Mouse (Mus musculus): ENCODE measurements at regions not wholly inside any gene's neighbourhood (a gene's known extent, or its start where the extent isn't known, plus 50 kb on each side); places are given as distances from the start of the nearest gene placed in this dataset.

DNA sequence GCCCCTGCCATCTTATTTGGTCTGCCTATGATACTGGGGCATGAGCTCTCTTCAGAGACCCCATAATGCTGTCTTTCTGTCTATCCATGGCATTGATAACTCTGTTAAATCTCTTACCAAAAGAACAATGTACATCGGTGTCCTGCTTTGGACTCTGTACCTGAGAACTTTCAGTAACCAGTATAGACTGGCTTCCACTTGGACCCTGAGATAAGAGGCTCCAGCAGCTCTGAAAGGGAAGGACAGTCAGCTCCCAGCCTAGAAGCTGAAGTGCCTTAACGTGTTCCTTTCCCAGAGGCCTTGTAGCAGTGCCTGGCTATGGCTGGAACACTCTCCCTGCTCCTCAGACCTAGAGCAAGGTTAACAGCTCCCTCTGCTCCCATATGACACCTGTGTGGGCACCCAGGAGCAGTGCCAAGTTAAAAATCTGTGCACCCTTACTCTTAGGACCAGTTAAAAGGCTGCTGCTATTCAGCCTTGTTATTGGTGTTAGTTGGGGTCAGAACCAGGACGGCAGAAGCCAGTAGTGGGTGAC, 343.8 kb upstream of the Hs6st1 start:
- peaks cover 4% of the 10 kb centered on the region for H3K27me3 ChIP-seq (replicated peaks)
- no peaks in the 10 kb centered on the region for H3K36me3 ChIP-seq (replicated peaks; ENCODE audit: low read length)
- H3K4me1 ChIP-seq = no peaks in the 10 kb centered on the region
- H3K4me3 ChIP-seq (replicated peaks) = no peak overlapping the region
- TF ChIP-seq FLI1 (IDR thresholded peaks at IDR 0.05; ENCODE audit: low read length) (no peak), GATA1 (IDR thresholded peaks at IDR 0.05; ENCODE audit: borderline replicate concordance, low read length) (no peak)
- H3K9me3 ChIP-seq = no peaks in the 10 kb centered on the region

DNA sequence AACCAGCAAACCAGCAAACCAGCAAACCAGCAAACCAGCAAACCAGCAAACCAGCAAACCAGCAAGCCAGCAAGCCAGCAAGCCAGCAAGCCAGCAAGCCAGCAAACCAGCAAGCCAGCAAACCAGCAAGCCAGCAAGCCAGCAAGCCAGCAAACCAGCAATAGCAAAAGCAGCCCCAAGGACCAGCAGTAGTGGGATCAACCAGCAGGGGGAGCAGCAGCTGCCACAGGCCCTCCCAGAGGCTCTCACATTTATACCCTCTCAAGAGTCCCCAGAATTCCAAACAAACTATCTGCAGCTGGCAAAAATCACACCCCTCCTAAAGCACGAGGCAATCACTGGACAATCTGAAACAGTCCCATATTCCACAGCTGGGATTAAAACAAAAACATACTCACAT, 341.6 kb upstream of the Hs6st1 start:
- Histone ChIP-seq H3K27me3 (replicated peaks) (peaks cover 4% of the 10 kb centered on the region), H3K4me3 (replicated peaks) (no peak overlapping the region), H3K36me3 (replicated peaks; ENCODE audit: low read length) (no peaks in the 10 kb centered on the region), H3K9me3 (no peaks in the 10 kb centered on the region), H3K4me1 (no peaks in the 10 kb centered on the region)
- TF ChIP-seq GATA1 (IDR thresholded peaks at IDR 0.05; ENCODE audit: borderline replicate concordance, low read length) = no peak
- no peak for TF ChIP-seq FLI1 (IDR thresholded peaks at IDR 0.05; ENCODE audit: low read length)

DNA sequence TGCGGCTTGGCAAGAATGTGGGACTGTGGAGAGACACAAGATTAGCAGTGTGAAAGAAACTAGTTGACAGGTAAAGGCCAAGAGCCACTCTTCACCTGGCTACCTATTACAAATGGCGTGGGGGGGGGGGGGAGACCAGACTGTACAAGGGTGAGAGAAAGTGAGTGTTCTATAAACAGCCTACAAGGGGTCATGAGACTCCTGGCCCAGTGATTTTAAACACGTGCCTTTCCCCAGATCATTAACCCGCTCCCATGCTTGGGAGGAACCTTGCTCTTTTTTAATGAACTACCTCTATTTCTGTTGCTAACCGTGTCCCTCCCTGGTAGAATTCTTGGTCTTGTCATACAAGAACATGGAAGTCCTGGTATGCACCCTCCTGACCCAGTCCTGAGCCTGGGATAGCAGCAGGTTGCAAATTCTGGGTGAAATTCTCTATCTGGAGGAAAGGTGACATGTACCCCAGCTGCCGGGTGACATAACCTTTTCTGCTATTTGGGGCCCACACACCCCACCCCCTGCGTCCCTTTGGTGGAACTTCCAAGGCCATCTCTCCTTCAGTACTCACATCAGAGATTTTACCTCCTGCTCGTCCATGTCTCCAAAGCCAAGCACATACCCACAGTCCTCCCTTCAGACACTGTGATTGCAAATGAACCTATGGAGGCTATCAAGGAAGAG, 340.8 kb upstream of the Hs6st1 start:
- Histone ChIP-seq H3K4me3 (replicated peaks) (no peak overlapping the region), H3K36me3 (replicated peaks; ENCODE audit: low read length) (no peaks in the 10 kb centered on the region), H3K4me1 (no peaks in the 10 kb centered on the region), H3K27me3 (replicated peaks) (peaks cover 4% of the 10 kb centered on the region), H3K9me3 (no peaks in the 10 kb centered on the region)
- no peak for TF ChIP-seq GATA1 (IDR thresholded peaks at IDR 0.05; ENCODE audit: borderline replicate concordance, low read length)
- no peak for TF ChIP-seq FLI1 (IDR thresholded peaks at IDR 0.05; ENCODE audit: low read length)

DNA sequence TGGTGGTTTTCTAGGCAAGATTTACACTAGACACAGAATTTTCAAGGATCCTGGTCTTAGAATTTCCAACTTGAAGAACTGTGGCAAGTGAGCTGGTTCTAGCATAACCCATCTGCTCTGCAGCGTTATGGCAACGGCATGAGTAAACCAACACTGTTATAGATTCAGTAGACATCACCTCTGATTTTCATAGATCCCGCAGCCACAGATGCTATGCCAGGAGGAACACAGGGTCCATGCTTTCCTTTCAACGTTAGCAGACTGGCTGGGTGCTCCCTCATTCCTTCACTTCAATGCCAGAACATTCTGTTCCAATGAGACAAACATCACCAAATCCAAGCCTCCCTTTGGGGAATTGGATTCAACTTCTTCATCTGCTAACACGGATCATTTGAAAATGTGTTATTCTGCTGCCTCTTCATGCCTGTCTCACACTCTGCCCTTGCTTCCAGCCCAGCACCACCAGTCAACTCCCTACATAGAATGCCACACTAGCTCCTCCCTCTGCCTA, 338.4 kb upstream of the Hs6st1 start:
- TF ChIP-seq GATA1 (IDR thresholded peaks at IDR 0.05; ENCODE audit: borderline replicate concordance, low read length) (no peak), FLI1 (IDR thresholded peaks at IDR 0.05; ENCODE audit: low read length) (no peak)
- no peaks in the 10 kb centered on the region for H3K36me3 ChIP-seq (replicated peaks; ENCODE audit: low read length)
- no peaks in the 10 kb centered on the region for H3K9me3 ChIP-seq
- H3K27me3 ChIP-seq (replicated peaks) = peaks cover 4% of the 10 kb centered on the region
- H3K4me3 ChIP-seq (replicated peaks) = no peak overlapping the region
- H3K4me1 ChIP-seq = no peaks in the 10 kb centered on the region

DNA sequence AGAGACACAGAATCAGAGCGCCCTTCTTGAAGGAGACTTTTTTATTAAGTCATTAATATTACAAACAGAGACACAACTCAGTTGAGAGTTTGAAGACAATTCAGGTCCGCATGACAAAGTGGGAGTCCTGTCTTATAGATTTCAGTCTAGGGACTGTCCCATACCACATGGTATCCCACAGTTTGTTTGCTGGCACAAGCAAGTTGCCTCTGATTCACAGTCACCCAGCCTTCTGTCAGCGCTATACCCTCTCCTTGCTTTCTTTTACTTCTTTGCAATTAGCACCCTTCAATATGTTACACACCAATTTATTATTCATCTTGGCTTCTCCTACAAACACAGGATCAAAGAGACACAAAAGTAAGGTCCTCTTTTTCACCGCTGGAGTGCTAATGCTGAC, 337.9 kb upstream of the Hs6st1 start:
- H3K9me3 ChIP-seq = no peaks in the 10 kb centered on the region
- no peak for TF ChIP-seq GATA1 (IDR thresholded peaks at IDR 0.05; ENCODE audit: borderline replicate concordance, low read length)
- TF ChIP-seq FLI1 (IDR thresholded peaks at IDR 0.05; ENCODE audit: low read length) = no peak
- H3K27me3 ChIP-seq (replicated peaks) = peaks cover 4% of the 10 kb centered on the region
- H3K36me3 ChIP-seq (replicated peaks; ENCODE audit: low read length) = no peaks in the 10 kb centered on the region
- H3K4me3 ChIP-seq (replicated peaks) = no peak overlapping the region
- H3K4me1 ChIP-seq = no peaks in the 10 kb centered on the region

DNA sequence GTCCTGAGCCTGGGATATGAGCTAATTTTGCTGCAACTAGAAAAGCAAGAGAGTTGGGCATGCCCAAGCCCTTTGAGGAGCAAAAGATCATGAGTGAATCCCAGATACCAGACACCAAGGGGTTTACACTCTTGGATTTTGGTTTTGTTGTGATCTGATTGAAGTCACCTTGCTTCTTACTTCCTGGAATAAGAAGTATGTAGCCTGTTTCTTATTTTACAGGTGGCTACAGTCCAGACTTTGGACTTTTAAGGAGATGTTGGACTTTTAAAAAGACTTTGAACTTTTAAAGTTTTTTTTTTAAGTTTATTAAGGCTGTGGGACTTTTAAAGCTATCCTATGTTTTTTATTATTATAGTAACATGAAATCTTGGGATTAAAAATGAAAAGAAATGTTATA, 332.0 kb upstream of the Hs6st1 start:
- Histone ChIP-seq H3K9me3 (peaks cover 8% of the 10 kb centered on the region), H3K27me3 (replicated peaks) (no peaks in the 10 kb centered on the region), H3K4me3 (replicated peaks) (no peak overlapping the region), H3K4me1 (no peaks in the 10 kb centered on the region), H3K36me3 (replicated peaks; ENCODE audit: low read length) (no peaks in the 10 kb centered on the region)
- no peak for TF ChIP-seq FLI1 (IDR thresholded peaks at IDR 0.05; ENCODE audit: low read length)

DNA sequence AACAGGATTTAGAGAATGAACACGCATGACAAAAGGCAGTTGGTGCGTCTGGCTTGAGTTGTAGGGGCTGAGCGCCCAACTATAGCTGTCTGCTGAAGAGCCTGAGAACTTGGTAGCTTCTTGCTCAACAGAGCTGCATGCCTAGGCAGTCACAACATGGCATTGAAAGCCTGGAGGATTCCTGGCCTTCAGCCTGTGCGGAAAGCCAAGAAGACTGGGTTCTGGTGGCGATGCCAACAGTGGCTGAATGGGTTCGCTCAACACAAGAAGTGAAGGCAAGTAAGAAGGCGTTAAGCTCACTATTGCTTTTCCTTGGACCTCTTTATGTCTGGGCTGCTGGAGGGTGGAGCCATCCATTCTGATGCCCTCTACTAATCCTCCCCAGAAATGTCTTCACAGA, 318.6 kb upstream of the Hs6st1 start:
- no peak overlapping the region for H3K4me3 ChIP-seq (replicated peaks)
- TF ChIP-seq GATA1 (IDR thresholded peaks at IDR 0.05; ENCODE audit: borderline replicate concordance, low read length) = no peak
- TF ChIP-seq FLI1 (IDR thresholded peaks at IDR 0.05; ENCODE audit: low read length) = no peak
- H3K27me3 ChIP-seq (replicated peaks) = peaks cover 5% of the 10 kb centered on the region
- H3K4me1 ChIP-seq = no peaks in the 10 kb centered on the region
- H3K9me3 ChIP-seq = no peaks in the 10 kb centered on the region
- H3K36me3 ChIP-seq (replicated peaks; ENCODE audit: low read length) = no peaks in the 10 kb centered on the region

DNA sequence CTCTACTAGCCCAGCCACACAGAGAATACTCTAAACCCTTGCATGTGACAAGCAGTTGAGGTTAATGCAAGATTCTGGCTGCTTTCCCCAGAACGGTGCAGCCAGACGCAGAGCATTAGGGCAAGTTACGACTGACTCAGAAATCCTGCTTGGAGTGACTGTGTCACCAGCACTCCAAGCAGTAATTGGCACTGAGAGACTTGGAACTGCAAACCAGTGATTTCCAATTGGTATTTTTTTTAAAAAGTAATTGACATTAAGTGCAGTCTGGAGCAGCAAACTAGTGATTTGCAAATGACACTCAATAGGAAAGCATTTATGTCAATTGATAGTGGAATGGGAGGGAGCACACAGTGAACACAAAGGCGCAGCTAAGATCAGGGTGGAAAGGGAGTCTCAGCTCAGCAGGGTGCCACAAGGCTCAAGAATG, 318.1 kb upstream of the Hs6st1 start:
- no peaks in the 10 kb centered on the region for H3K4me1 ChIP-seq
- no peak for TF ChIP-seq FLI1 (IDR thresholded peaks at IDR 0.05; ENCODE audit: low read length)
- TF ChIP-seq GATA1 (IDR thresholded peaks at IDR 0.05; ENCODE audit: borderline replicate concordance, low read length) = no peak
- H3K9me3 ChIP-seq = no peaks in the 10 kb centered on the region
- H3K27me3 ChIP-seq (replicated peaks) = peaks cover 1% of the 10 kb centered on the region
- no peaks in the 10 kb centered on the region for H3K36me3 ChIP-seq (replicated peaks; ENCODE audit: low read length)
- H3K4me3 ChIP-seq (replicated peaks) = no peak overlapping the region

DNA sequence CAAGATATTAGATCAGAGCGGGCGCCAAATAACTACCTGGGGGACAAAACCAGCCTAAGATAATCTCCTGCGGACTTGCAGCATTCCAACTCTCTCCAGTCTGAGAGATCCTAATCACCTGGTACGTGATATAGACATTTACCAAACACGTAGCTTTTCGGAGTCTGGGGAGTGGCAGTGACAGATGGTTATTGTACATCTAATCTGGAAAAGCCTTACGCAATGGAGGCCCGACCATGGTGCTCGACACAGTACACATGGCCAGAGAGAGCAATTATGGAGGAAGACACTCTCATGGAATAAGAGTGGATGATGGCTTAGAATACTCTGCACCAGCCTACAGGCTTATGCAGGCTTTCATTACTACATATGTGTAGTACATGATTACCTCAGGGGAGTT, 315.6 kb upstream of the Hs6st1 start:
- Histone ChIP-seq H3K4me1 (no peaks in the 10 kb centered on the region), H3K36me3 (replicated peaks; ENCODE audit: low read length) (no peaks in the 10 kb centered on the region), H3K9me3 (no peaks in the 10 kb centered on the region), H3K4me3 (replicated peaks) (no peak overlapping the region), H3K27me3 (replicated peaks) (no peaks in the 10 kb centered on the region)
- TF ChIP-seq FLI1 (IDR thresholded peaks at IDR 0.05; ENCODE audit: low read length) (no peak), GATA1 (IDR thresholded peaks at IDR 0.05; ENCODE audit: borderline replicate concordance, low read length) (no peak)

DNA sequence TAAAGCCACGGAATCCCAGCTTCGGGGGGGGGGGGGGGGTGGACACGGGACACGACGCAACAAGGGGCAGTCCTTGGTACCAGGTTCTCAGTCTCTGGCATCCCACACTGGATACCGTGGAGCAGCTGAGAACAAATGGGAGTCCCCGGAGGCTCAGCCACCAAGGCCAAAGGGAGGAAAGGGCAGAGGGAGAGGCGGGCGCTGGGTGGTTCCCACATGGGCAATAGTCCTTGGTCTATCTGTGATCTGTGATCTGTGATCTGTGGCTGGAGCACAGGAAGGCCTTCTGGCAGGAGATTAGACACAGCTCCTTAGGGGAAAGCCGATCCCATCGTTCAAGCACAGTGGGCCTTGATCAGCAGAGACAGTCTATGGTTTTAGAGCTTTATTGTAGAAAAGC, 314.0 kb upstream of the Hs6st1 start:
- no peak for TF ChIP-seq GATA1 (IDR thresholded peaks at IDR 0.05; ENCODE audit: borderline replicate concordance, low read length)
- TF ChIP-seq FLI1 (IDR thresholded peaks at IDR 0.05; ENCODE audit: low read length) = no peak
- Histone ChIP-seq H3K9me3 (no peaks in the 10 kb centered on the region), H3K4me1 (no peaks in the 10 kb centered on the region), H3K36me3 (replicated peaks; ENCODE audit: low read length) (no peaks in the 10 kb centered on the region), H3K27me3 (replicated peaks) (no peaks in the 10 kb centered on the region), H3K4me3 (replicated peaks) (no peak overlapping the region)

All from megakaryocyte, embryonic 14.5 days (primary cell).